8 mouse cellular contexts compared by ENCODE assay signal in genomic region chr13:35026879-35027278, GRCm38 (mm10). TPM values are rescaled to one million over a fixed set of nuclear protein-coding genes. Genes with fewer than 3 reads are reported as not detected.
DNase-seq lines count a peak whose midpoint lies in the region; ATAC-seq and TF ChIP-seq lines count a peak whose summit lies in the region.

Eci2 (minus strand) TSS chr13:35027096.

- no peaks in the 10 kb centered on the region for H3K27me3 ChIP-seq in liver, adult 2 months (ENCODE audit: control insufficient read depth, insufficient read depth, low read length)

- no peak for ATAC-seq in monocyte, adult 5-6 weeks (replicated peaks; ENCODE audit: insufficient number of reproducible peaks, low FRiP score, low TSS enrichment, poor library complexity, severe bottlenecking)

- H3K27ac ChIP-seq in liver, adult 2 months (replicated peaks; ENCODE audit: insufficient read depth, low read depth, low read length) = peak within 1 kb of the TSS; percentile 99

- peak; percentile 6 to 30 for DNase-seq in urinary bladder, postnatal 36 days (ENCODE audit: low spot score in 2 of 2)
- no peak for DNase-seq in urinary bladder, postnatal 4 days (ENCODE audit: low spot score in 2 of 2)
- peak; percentile 26 for DNase-seq in embryo, embryonic 11.5 days (ENCODE audit: low read depth, low spot score)
- peak; percentile 33 to 63 for DNase-seq in heart, adult 18-20 months
- DNase-seq in kidney, adult 11 months = peak; percentile 39
- DNase-seq in liver, adult 2 months (ENCODE audit: extremely low read depth, low read depth, low spot score) = peak; percentile 84
- DNase-seq in frontal cortex, postnatal 10 days (ENCODE audit: low spot score in 2 of 2) = no peak

- TF ChIP-seq POLR2A in liver, adult 2 months (IDR thresholded peaks at IDR 0.05; ENCODE audit: extremely low read depth, insufficient read depth, low read length) = no peak

- peaks cover 3% of the 10 kb centered on the region for H3K79me2 ChIP-seq in liver, adult 2 months (ENCODE audit: control insufficient read depth, insufficient read depth, low read length)

- H3K4me1 ChIP-seq in liver, adult 2 months (ENCODE audit: control insufficient read depth, insufficient read depth, low read length) = peaks cover 4% of the 10 kb centered on the region; the same call in 1 of the 2 replicates

- 0 out of 2 replicates have a peak, but pooled peaks cover 2% of the 10 kb centered on the region for H3K36me3 ChIP-seq in liver, adult 2 months (ENCODE audit: control insufficient read depth, insufficient read depth, low read length)

- TF ChIP-seq CTCF in liver, adult 2 months (IDR thresholded peaks at IDR 0.05; ENCODE audit: low read depth, low read length) = peak; percentile 69

- peak within 1 kb of the TSS; percentile 86 for H3K9ac ChIP-seq in liver, adult 2 months (ENCODE audit: low read depth, low read length)

- 0% methylated on average over 6 of the region's 6 CpGs for WGBS in liver, adult 2 months

- peak within 1 kb of the TSS; percentile 85 for H3K4me3 ChIP-seq in liver, adult 2 months (ENCODE audit: insufficient read depth, low read depth, low read length)

RNA-seq across cellular contexts. Expression of gene Eci2, which starts in this region (rescaled TPM):
- total RNA-seq in heart, adult 18-20 months (2021) = 100 to 1,000 TPM; 246 to 250 TPM
- total RNA-seq in liver, adult 2 months (2014; rRNA removed) = 253 and 359 TPM in 2 replicates
- polyA plus RNA-seq in liver, adult 2 months (2012; rRNA removed) = 125 and 130 TPM in 2 replicates
- total RNA-seq in monocyte, adult 5-6 weeks (2017) = 17.7 to 32.0 TPM (median 26.4 TPM) in 3 replicates

Comparison
In these comparisons a context has a peak if more than half of its experiments do, and no peak if none do; other contexts are left out.
1. DNase-seq: peak in urinary bladder, postnatal 36 days (2 of 2), embryo, embryonic 11.5 days (single experiment), heart, adult 18-20 months (2 of 2), kidney, adult 11 months (single experiment) and liver, adult 2 months (single experiment); none in urinary bladder, postnatal 4 days (0 of 2) and frontal cortex, postnatal 10 days (0 of 2).